Mouse (Mus musculus) right cerebral cortex, adult 18-20 months (tissue): ENCODE results near the gene Myo1g.

Source experiments
- DNase-seq: peaks from one replicate; pipeline ENCODE4 v3.0.0; 2022; ENCODE audit warnings: mixed read lengths

The Myo1g gene

GRCm38 (mm10) chr11:6487496-6487895 is 33.3 kb downstream of the Myo1g start:
- DNase-seq, result no peak

GRCm38 (mm10) chr11:6486916-6487315 is 33.8 kb downstream of the Myo1g start:
- DNase-seq, result no peak

- no peak for DNase-seq
Observed at GRCm38 (mm10) chr11:6484244-6484959, 36.4 kb downstream of the Myo1g start.

- no peak for DNase-seq
Observed at GRCm38 (mm10) chr11:6483103-6483502, 37.7 kb downstream of the Myo1g start.

GRCm38 (mm10) chr11:6481669-6482185 is 39.0 kb downstream of the Myo1g start:
- DNase-seq, result no peak

GRCm38 (mm10) chr11:6480681-6481405 is 39.9 kb downstream of the Myo1g start:
- DNase-seq, result peak; percentile 15

- no peak for DNase-seq
Observed at GRCm38 (mm10) chr11:6480191-6480590, 40.6 kb downstream of the Myo1g start.

DNA sequence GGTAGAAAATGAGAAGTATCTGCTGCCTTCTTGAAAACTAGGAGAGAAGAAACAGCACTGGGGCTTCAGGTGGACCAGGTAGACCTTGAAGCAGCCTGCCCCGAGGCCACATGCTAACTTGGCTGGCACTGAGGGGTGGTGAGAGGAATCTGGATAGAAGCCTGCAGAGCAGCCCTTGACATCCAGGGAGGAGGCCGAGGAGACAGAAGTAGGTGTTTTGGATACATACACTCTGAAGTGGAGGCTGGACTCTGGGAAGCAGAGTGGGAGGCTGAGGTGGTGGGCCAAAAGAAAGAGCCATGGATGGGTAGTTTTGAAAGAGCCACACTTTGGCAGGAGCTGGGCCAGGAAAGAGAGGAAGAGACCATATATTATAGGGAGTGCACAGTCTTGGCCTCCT is 41.5 kb downstream of the Myo1g start:
- DNase-seq, result no peak

DNA sequence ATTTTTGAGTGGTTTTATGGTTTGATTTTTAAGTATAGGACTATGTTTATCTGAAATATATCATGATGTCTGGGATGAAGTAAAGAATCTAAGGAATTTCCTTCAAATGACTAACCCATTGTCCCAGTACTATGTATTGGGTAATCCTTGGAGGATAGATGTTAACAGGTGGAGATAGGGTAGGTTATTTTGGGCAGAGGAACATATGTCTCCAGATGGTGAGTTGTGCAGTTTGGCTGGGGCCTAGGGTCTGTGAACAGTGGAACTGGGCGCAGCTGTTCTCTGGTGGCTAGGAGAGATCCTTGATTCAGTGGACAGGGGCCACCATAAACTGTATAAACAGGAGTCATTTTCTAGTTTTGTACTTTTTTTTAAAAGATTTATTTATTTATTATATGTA is 43.4 kb downstream of the Myo1g start:
- DNase-seq, result no peak

GRCm38 (mm10) chr11:6476876-6477275 is 43.9 kb downstream of the Myo1g start:
- DNase-seq, result no peak

DNA sequence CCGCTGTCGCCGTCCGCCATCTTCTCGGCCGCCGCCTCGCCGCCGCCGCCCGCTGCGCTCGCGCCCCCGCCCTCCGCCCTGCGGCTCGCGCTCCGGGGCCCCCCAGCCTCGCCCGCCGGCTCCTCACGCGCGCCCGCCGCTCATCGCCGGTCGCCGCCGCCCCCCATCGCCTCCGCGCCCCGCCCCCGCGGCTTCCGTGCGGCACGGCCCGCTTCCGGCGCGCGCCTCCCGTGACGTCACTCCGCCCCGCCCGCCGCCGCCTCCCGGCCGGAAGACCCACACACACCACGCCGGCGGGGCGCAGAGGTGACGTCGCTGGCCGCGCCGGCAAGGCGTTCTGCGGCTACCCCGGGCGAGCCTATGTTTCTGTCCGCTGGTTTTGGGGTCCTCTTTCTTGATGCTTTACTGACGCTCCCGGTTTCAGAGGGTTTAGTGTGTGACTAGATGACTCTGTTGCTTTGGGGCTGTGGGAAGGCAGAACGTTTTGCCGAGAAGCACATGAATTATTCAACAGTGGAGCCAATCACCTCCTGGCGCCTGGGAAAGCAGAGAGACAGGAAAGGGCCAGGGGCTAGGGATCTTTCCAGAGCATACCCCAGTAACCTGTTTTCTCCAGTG is 44.8 kb downstream of the Myo1g start, which contains the start of gene Purb:
TSS of gene Purb (minus strand) at position 51 of the 618 bp plus-strand sequence.
- DNase-seq, result peak; percentile 94

DNA sequence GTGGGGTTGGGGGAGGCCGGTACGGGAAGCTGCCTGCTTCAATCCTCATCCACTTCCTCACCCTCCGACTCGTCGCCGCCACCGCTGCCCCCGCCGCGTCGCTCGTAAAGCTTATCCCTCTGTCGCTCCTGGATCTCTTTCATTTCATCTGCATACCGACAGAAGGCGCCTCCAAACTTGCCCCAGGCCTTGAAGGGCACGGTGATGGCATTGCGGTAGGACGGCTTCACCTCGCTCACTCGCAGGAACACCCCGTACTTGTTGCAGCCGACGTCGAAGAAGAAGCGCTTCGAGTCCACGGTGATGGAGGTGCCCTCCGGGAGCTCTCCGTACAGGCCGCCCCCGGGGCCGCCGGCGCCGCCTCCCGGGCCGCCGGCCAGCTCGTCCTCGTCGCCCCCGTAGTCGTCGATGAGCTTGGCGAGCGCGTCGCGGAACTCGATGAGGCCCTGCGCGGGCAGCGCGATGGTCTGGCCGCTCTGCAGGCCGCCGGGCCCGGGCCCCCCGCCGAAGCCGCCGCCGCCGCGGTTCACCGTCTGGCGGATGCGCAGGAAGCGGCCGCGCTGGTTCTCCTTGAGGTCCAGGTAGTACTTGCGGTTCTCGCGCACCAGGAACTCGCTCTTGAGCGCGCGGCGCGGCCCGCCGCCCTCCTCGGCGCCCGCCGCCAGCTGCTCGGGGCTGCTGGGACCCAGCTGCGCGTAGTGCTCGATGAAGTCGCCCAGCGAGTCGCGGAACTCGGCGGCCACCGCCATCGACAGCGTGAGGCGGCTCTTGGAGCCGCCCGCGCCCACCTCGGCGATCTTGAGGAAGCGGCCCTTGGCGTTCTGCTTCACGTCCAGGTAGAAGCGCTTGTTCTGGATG is 45.7 kb downstream of the Myo1g start:
- DNase-seq, result peak; percentile 53

- DNase-seq, result no peak
Observed at GRCm38 (mm10) chr11:6474381-6474780, 46.4 kb downstream of the Myo1g start.

DNA sequence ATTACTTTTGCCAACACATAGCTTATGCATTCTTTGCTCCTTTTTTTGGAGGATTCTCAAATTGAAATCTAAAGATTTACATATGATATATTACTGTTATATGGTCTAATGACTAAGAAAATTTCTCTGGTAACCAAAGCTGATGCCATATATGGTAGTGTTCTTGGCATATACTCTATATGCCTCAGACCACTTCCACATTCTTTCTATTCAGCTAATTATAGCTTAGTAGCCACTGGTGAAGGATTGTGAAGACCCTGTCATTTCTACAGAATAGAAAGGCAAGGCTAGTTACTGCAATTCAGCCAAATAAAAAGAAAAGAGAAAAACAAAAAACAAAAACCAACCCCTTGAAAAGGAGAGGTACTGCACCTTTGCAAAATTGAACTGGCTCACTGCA is 48.7 kb downstream of the Myo1g start:
- no peak for DNase-seq

- no peak for DNase-seq
Observed at GRCm38 (mm10) chr11:6471493-6471892, 49.3 kb downstream of the Myo1g start.

GRCm38 (mm10) chr11:6471054-6471453 is 49.7 kb downstream of the Myo1g start:
- DNase-seq, result no peak

- DNase-seq, result no peak
Observed at GRCm38 (mm10) chr11:6468541-6468940, 52.2 kb downstream of the Myo1g start.

GRCm38 (mm10) chr11:6465122-6465521 is 55.6 kb downstream of the Myo1g start:
- DNase-seq, result peak; percentile 65

DNA sequence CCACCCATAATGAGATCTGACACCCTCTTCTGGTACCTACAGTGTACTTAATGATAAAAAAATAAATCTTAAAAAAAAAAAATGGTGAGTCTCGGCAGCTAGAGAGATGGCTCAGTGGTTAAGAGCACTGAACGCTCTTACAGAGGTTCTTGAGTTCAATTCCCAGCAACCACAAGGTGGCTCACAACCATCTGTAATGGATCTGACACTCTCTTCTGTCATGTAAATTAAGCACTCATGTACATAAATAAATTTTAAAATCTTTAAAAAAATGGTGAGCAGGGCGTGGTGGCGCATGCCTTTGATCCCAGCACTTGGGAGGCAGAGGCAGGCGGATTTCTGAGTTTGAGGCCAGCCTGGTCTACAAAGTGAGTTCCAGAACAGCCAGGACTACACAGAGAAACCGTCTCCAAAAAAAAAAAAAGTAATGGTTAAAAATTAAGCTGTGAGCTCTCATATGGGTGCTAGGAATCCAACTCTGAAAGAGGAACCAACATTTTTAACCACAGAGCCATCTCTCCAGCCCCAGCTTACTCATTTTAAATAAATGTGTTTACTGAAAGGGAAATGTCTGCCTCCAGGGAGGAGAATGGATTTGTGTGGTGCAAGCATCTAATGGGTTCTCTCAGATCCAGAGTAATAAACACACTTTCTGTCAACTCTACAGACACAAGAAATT is 57.5 kb downstream of the Myo1g start:
- no peak for DNase-seq
